Mouse (Mus musculus) testis, adult 2 months (tissue): Measurements from ENCODE around the gene Nat8.

ENCODE experiments used
- CTCF ChIP-seq: fragments of 200-500 bp; IDR thresholded peaks from 2 replicates; pipeline ENCODE4 v1.5.1; 2012; ENCODE audit warnings: low read depth, mild to moderate bottlenecking, inconsistent platforms, low read length, moderate library complexity; ENCODE audit not compliant: control insufficient read depth, insufficient read depth, insufficient replicate concordance
- POLR2A ChIP-seq: fragments of 200-500 bp; IDR thresholded peaks from 2 replicates; pipeline ENCODE4 v1.6.1; 2012; ENCODE audit warnings: low read depth, mild to moderate bottlenecking, inconsistent platforms, low read length, moderate library complexity; ENCODE audit not compliant: control insufficient read depth

GRCm38 (mm10) chr6:85823382-85824090 is 8.3 kb downstream of the Nat8 start:
- TF ChIP-seq POLR2A (no peak), CTCF (no peak)
